Mouse (Mus musculus) naive thymus-derived CD4-positive, alpha-beta T cell, adult 5 months (primary cell): Measurements from ENCODE around the gene Timp2. TPM values are rescaled to one million over a fixed set of nuclear protein-coding genes. Genes with fewer than 3 reads are reported as not detected.

Experiments used
- polyA plus RNA-seq: library from polyadenylated mRNA; unstranded; fragments of 100-300 nt; shearing (Covaris generic); gene quantifications from one replicate; pipeline ENCODE4 v1.2.1, GENCODE M21; 2017

Gene Timp2
- 63.9 TPM for polyA plus RNA-seq

DNA sequence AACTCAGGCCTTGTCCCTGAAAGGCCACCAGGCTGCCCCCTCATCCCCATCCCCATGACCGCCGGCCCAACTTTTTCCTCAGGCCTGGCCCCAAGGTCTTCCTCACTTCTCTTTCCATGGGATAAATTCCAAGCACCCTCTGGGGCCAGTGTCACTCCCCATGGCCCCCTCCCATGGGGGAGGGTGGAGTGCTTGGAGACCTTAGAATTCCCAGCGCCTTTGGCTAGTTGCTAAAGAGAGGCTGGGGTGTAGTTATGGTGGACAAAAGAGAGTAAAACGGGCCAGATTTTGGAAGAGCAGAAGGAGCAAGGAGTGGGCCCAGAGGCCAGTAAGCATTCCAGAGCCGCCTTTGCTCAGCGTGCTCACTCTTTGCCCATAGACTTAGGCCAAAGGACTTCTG lies at the start of gene Timp2:
TSS of gene Timp2 (minus strand) at position 101 of the 400 bp plus-strand sequence.

DNA sequence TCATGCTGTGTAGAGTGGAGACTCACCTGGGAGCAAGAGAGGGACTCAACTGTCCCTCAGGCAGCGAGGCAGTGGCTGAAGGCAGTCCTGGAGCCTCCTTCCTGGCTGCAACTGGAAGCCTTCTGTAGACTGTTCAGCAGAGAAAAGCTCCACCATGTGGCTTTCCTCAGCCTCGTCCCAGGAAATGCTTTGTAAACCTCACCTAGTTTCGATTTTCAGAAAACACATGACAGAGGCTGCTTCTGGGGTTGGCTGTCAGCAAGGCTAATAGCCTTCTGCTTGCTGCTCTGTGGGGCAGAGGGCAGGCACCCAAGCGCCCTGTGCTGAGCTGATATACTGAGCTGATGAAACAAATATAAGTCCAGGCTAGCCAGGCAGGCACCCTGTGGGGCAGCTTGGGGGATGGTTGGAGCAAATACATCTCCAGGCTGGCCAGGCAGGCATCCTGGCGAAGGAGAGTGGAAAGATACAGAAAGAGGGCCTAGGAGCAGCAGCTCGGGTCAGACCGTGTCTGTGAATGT lies 46.3 kb upstream of the Timp2 start, which contains the start of gene Lgals3bp:
TSS of gene Lgals3bp (minus strand) at position 333 of the 521 bp plus-strand sequence.

DNA sequence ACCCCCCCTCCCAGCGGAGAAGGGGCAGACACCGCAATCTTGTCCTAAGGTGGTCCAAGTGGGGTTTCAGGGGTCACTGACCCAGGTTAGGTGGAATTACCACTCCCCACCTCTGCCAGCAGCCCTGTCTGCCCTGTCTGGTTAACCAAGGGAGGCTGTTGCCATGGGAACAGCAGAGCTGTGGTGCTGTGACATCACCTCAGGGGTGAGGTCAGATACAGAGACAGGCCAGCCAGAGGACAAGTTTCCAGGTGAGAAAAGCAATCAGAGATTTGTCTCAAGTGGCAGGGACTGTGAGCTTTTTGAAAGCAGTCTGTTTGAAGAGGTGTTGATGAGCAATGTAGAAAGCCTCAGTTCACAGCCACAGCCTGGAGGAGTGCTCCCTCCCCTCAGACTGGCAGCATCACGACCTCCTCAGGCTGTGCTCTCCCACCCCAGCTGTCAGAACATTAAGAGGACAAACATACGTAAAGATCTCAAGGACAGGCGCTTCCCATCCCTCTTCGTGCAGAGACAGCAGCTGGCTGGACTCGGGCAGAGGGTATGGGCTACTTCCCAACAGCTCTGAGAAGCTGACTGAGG lies 13.0 kb downstream of the Timp2 start, which contains the start of gene Cep295nl:
TSS of gene Cep295nl (minus strand) at position 101 of the 582 bp plus-strand sequence.

DNA sequence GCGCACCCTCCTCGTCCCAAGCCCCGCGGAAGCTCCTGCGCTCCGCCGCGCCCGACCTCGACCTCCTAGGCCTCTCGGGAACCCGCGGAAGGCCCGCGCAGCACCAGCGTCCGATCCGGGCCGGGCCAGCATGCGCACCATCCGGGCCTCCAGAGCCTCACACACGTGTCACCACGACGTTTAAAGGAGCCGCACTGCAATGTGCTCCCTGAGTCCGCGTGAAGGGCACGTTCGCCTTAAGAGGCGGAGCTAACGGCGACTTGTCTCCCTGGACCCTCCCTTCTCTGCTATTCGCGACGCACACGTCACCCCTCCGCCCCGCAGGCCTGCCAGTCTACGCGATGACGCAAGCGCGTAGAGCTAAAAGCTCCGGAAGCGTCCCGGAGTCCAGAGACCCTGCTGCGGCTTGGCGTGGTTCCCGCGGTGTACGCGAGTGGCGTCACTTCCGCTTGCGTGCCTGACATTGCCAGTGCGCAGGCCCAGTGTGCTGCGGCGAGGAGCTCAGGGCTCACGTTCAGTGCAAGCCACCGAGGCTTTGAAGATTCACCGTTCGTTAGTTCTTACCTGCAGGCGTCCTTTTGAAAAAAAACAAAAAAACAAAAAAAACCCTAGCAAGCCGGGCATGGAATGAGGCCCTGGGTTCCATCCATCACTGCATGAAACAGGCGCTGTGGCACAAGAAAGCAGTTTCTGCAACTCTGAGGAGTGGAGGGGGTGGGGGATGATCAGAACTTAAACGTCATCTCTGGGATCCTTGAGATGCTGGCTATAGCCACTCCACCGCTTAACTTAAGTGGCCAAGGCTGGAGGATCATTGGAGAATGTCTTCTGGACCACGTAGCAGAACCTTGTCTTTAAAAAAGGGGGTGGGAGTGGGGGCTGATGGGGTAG lies 65.3 kb downstream of the Timp2 start, which contains the start of gene Usp36:
TSS of gene Usp36 (minus strand) at position 246 of the 891 bp plus-strand sequence.

Other genes starting within 250 kb of the Timp2 start
- 0.46 TPM for gene Dnah17, start 225.1 kb downstream of the Timp2 start, polyA plus RNA-seq
- 323 TPM for gene Cyth1, start 107.1 kb downstream of the Timp2 start, polyA plus RNA-seq
- 72.9 TPM for gene Usp36, start 65.5 kb downstream of the Timp2 start, polyA plus RNA-seq
- not detected for gene Cep295nl, start 13.2 kb downstream of the Timp2 start, polyA plus RNA-seq
- 42.6 TPM for gene Lgals3bp, start 46.4 kb upstream of the Timp2 start, polyA plus RNA-seq
- gene Cant1, start 63.3 kb upstream of the Timp2 start, polyA plus RNA-seq: 40.6 TPM
- not detected for gene C1qtnf1, start 72.5 kb upstream of the Timp2 start, polyA plus RNA-seq
- gene Engase, start 121.1 kb upstream of the Timp2 start, polyA plus RNA-seq: 9.4 TPM